Mouse (Mus musculus): ENCODE data around the gene Mettl23.

- TF ChIP-seq CTCF (IDR thresholded peaks at IDR 0.05; ENCODE audit: low read depth) (no peak), EP300 (IDR thresholded peaks at IDR 0.05; ENCODE audit: low read depth) (no peak)
Observed at GRCm38 (mm10) chr11:116817567-116817966, 25.5 kb upstream of the Mettl23 start.

Measured in heart, postnatal 0 days (tissue).